Mouse (Mus musculus): ENCODE data around the gene Plac9a.

Plac9a gene

GRCm38 (mm10) chr14:25839791-25840190 is 63.1 kb downstream of the Plac9a start:
- peak; percentile 31 for DNase-seq (ENCODE audit: low read depth, low spot score)

GRCm38 (mm10) chr14:25838411-25838810 is 64.5 kb downstream of the Plac9a start:
- no peak for DNase-seq (ENCODE audit: low read depth, low spot score)
